Mouse (Mus musculus): ENCODE measurements around the gene Vangl1. TPM values are rescaled to one million over a fixed set of nuclear protein-coding genes. Genes with fewer than 3 reads are reported as not detected.

The Vangl1 gene
- polyA plus RNA-seq, 1 experiment = 41.9 TPM

- no peaks in the 10 kb centered on the region for H3K27me3 ChIP-seq (ENCODE audit: control insufficient read depth)
- TF ChIP-seq GATA1 (IDR thresholded peaks at IDR 0.05; ENCODE audit: low read length) (no peak), TAL1 (IDR thresholded peaks at IDR 0.05; ENCODE audit: low read length) (no peak)
- no peaks in the 10 kb centered on the region for H3K9me3 ChIP-seq (ENCODE audit: control insufficient read depth, low read length)
- peaks cover 81% of the 10 kb centered on the region for H3K36me3 ChIP-seq (ENCODE audit: control insufficient read depth)
- H3K4me1 ChIP-seq (ENCODE audit: control insufficient read depth) = peaks cover 56% of the 10 kb centered on the region
- no peak overlapping the region for H3K4me3 ChIP-seq (replicated peaks)
Measured at GRCm38 (mm10) chr3:102157652-102158051, 46.8 kb downstream of the Vangl1 start.

- TF ChIP-seq GATA1 (IDR thresholded peaks at IDR 0.05; ENCODE audit: low read length) = no peak
- no peak for TF ChIP-seq TAL1 (IDR thresholded peaks at IDR 0.05; ENCODE audit: low read length)
- H3K27me3 ChIP-seq (ENCODE audit: control insufficient read depth) = no peaks in the 10 kb centered on the region
- no peaks in the 10 kb centered on the region for H3K9me3 ChIP-seq (ENCODE audit: control insufficient read depth, low read length)
- no peak overlapping the region for H3K4me3 ChIP-seq (replicated peaks)
- H3K36me3 ChIP-seq (ENCODE audit: control insufficient read depth) = peaks cover 72% of the 10 kb centered on the region
- H3K4me1 ChIP-seq (ENCODE audit: control insufficient read depth) = peaks cover 51% of the 10 kb centered on the region
Measured at GRCm38 (mm10) chr3:102156737-102157136, 47.8 kb downstream of the Vangl1 start.

GRCm38 (mm10) chr3:102154107-102154506 lies 50.4 kb downstream of the Vangl1 start:
- TF ChIP-seq TAL1 (IDR thresholded peaks at IDR 0.05; ENCODE audit: low read length) (no peak), GATA1 (IDR thresholded peaks at IDR 0.05; ENCODE audit: low read length) (no peak)
- H3K4me1 ChIP-seq (ENCODE audit: control insufficient read depth) = peaks cover 29% of the 10 kb centered on the region
- no peaks in the 10 kb centered on the region for H3K9me3 ChIP-seq (ENCODE audit: control insufficient read depth, low read length)
- peaks cover 45% of the 10 kb centered on the region for H3K36me3 ChIP-seq (ENCODE audit: control insufficient read depth)
- H3K4me3 ChIP-seq (replicated peaks) = no peak overlapping the region
- H3K27me3 ChIP-seq (ENCODE audit: control insufficient read depth) = no peaks in the 10 kb centered on the region

DNA sequence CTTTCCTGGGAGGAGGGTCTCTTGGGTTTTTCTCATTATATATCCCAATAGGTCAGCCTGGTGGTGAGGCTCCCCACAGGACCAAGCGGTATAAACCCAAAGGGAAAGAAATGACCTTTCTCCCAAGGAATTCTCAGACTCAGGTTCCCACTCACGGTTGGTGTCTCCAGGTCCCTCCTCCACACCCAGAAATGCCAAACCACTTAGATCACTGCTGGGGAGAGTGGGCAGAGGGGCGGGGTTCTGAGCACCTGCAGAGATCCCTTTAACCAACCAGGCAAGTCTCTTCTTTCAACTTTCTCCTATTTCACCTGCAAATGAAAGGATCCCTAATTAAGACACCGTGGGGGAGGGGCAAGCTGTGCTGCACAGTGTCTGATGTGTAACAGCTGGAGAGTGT lies 51.6 kb downstream of the Vangl1 start:
- peaks cover 30% of the 10 kb centered on the region for H3K4me1 ChIP-seq (ENCODE audit: control insufficient read depth)
- H3K27me3 ChIP-seq (ENCODE audit: control insufficient read depth) = no peaks in the 10 kb centered on the region
- no peak overlapping the region for H3K4me3 ChIP-seq (replicated peaks)
- H3K9me3 ChIP-seq (ENCODE audit: control insufficient read depth, low read length) = no peaks in the 10 kb centered on the region
- peaks cover 33% of the 10 kb centered on the region for H3K36me3 ChIP-seq (ENCODE audit: control insufficient read depth)
- TF ChIP-seq GATA1 (IDR thresholded peaks at IDR 0.05; ENCODE audit: low read length) (no peak), TAL1 (IDR thresholded peaks at IDR 0.05; ENCODE audit: low read length) (no peak)

DNA sequence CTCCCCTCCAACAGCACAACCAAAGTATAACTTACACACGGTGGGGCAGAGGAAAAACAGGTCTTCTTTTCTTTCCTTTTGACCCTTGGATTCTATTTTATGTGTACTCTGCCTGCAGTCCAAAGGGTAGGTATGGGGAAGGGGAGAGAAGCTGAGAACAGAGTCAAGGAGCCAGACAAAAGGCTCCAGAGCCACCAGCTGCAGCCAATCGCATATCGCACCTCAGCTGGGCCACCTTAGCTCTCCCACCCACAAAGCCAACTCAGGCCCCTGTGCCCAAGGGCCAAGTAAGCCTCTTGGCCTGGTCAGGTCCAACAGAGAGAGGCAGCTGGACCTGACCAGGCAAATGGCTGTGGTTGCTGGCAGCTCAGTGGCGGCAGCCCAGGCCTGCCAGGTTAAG lies 52.0 kb downstream of the Vangl1 start:
- Histone ChIP-seq H3K4me1 (ENCODE audit: control insufficient read depth) (peaks cover 28% of the 10 kb centered on the region), H3K4me3 (replicated peaks) (no peak overlapping the region), H3K9me3 (ENCODE audit: control insufficient read depth, low read length) (no peaks in the 10 kb centered on the region), H3K36me3 (ENCODE audit: control insufficient read depth) (peaks cover 29% of the 10 kb centered on the region), H3K27me3 (ENCODE audit: control insufficient read depth) (no peaks in the 10 kb centered on the region)
- TF ChIP-seq TAL1 (IDR thresholded peaks at IDR 0.05; ENCODE audit: low read length) (no peak), GATA1 (IDR thresholded peaks at IDR 0.05; ENCODE audit: low read length) (no peak)

- Histone ChIP-seq H3K4me3 (replicated peaks) (no peak overlapping the region), H3K36me3 (ENCODE audit: control insufficient read depth) (peaks cover 23% of the 10 kb centered on the region)
- TF ChIP-seq GATA1 (IDR thresholded peaks at IDR 0.05; ENCODE audit: low read length) = no peak
- TF ChIP-seq TAL1 (IDR thresholded peaks at IDR 0.05; ENCODE audit: low read length) = no peak
Measured at GRCm38 (mm10) chr3:102151850-102152249, 52.6 kb downstream of the Vangl1 start.

GRCm38 (mm10) chr3:102149941-102150340 lies 54.6 kb downstream of the Vangl1 start:
- Histone ChIP-seq H3K36me3 (ENCODE audit: control insufficient read depth) (peaks cover 8% of the 10 kb centered on the region; the same call in 1 of the 2 replicates), H3K4me3 (replicated peaks) (no peak overlapping the region), H3K9me3 (ENCODE audit: control insufficient read depth, low read length) (no peaks in the 10 kb centered on the region), H3K27me3 (ENCODE audit: control insufficient read depth) (no peaks in the 10 kb centered on the region), H3K4me1 (ENCODE audit: control insufficient read depth) (peaks cover 48% of the 10 kb centered on the region)
- TF ChIP-seq GATA1 (IDR thresholded peaks at IDR 0.05; ENCODE audit: low read length) = no peak
- no peak for TF ChIP-seq TAL1 (IDR thresholded peaks at IDR 0.05; ENCODE audit: low read length)

More at GRCm38 (mm10) chr3:102151850-102152249, 52.6 kb downstream of the Vangl1 start:
- H3K27me3 ChIP-seq (ENCODE audit: control insufficient read depth) = no peaks in the 10 kb centered on the region
- peaks cover 30% of the 10 kb centered on the region for H3K4me1 ChIP-seq (ENCODE audit: control insufficient read depth)
- no peaks in the 10 kb centered on the region for H3K9me3 ChIP-seq (ENCODE audit: control insufficient read depth, low read length)

- TF ChIP-seq TAL1 (IDR thresholded peaks at IDR 0.05; ENCODE audit: low read length) (no peak), GATA1 (IDR thresholded peaks at IDR 0.05; ENCODE audit: low read length) (no peak)
- no peaks in the 10 kb centered on the region for H3K27me3 ChIP-seq (ENCODE audit: control insufficient read depth)
Measured at GRCm38 (mm10) chr3:102147189-102147588, 57.3 kb downstream of the Vangl1 start.

GRCm38 (mm10) chr3:102146428-102146827 lies 58.1 kb downstream of the Vangl1 start:
- peaks cover 76% of the 10 kb centered on the region for H3K4me1 ChIP-seq (ENCODE audit: control insufficient read depth)
- H3K36me3 ChIP-seq (ENCODE audit: control insufficient read depth) = no peaks in the 10 kb centered on the region
- H3K27me3 ChIP-seq (ENCODE audit: control insufficient read depth) = no peaks in the 10 kb centered on the region
- no peak for TF ChIP-seq TAL1 (IDR thresholded peaks at IDR 0.05; ENCODE audit: low read length)
- no peak for TF ChIP-seq GATA1 (IDR thresholded peaks at IDR 0.05; ENCODE audit: low read length)
- no peaks in the 10 kb centered on the region for H3K9me3 ChIP-seq (ENCODE audit: control insufficient read depth, low read length)
- H3K4me3 ChIP-seq (replicated peaks) = no peak overlapping the region

More at GRCm38 (mm10) chr3:102147189-102147588, 57.3 kb downstream of the Vangl1 start:
- peaks cover 68% of the 10 kb centered on the region for H3K4me1 ChIP-seq (ENCODE audit: control insufficient read depth)
- no peaks in the 10 kb centered on the region for H3K36me3 ChIP-seq (ENCODE audit: control insufficient read depth)
- no peaks in the 10 kb centered on the region for H3K9me3 ChIP-seq (ENCODE audit: control insufficient read depth, low read length)
- H3K4me3 ChIP-seq (replicated peaks) = no peak overlapping the region

Measured in erythroblast, embryonic 14.5 days (primary cell).